Mouse (Mus musculus): Measurements from ENCODE around the gene Epha7.

DNA sequence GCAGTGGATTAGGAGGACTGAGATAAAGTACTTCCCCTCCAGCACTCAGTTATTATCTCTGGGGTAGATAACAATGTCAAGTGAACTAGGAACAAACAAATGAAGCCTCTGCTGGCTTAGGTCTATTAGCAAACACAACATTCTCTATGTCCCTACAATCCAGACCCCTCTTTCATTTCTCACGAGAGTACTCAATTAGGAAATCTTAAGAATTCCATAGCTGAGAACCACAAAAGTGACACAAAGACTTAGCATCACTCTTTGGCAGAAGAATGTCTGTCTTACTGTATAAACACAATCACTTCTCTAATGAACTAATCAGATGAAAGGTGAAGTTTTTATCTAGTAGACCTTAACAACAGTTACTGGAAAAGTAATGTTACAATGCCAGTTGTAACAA is 10.7 kb downstream of the Epha7 start:
- no peak for TF ChIP-seq CTCF (conservative IDR thresholded peaks at IDR 0.05; ENCODE audit: insufficient read depth, insufficient read length, low read depth, low read length)
- TF ChIP-seq POLR2A (IDR thresholded peaks at IDR 0.05; ENCODE audit: low read depth, low read length): no peak

Measured in kidney, adult 2 months (tissue).